Comparison of ENCODE assay signal across 13 mouse cellular contexts in genomic region chr11:88419657-88420366, GRCm38 (mm10).
DNase-seq lines count a peak whose midpoint lies in the region; ATAC-seq and TF ChIP-seq lines count a peak whose summit lies in the region.
"Had no signal": no experiment of that assay in that cellular context is flagged by ENCODE, and none has a peak within 500 bp of the region (broad histone marks: within the 10 kb centered on the region; RNA-seq: fewer than 3 reads in every experiment).

No protein-coding gene starts in this region.

- no peaks in the 10 kb centered on the region for H3K9me3 ChIP-seq in heart, embryonic 16.5 days (replicated peaks; ENCODE audit: control insufficient read depth, low read length)
- no peaks in the 10 kb centered on the region for H3K9me3 ChIP-seq in liver, embryonic 11.5 days (ENCODE audit: control insufficient read depth, low read length)
- H3K9me3 ChIP-seq: intestine, embryonic 15.5 days had no signal

- H3K27me3 ChIP-seq in heart, embryonic 16.5 days (ENCODE audit: control insufficient read depth, insufficient read depth, low read length) = no peaks in the 10 kb centered on the region
- no peaks in the 10 kb centered on the region for H3K27me3 ChIP-seq in liver, embryonic 11.5 days (replicated peaks; ENCODE audit: control insufficient read depth, insufficient read depth, low read length)
- H3K27me3 ChIP-seq: intestine, embryonic 15.5 days; Patski had no signal

- no peak for TF ChIP-seq CTCF in bone marrow, adult 2 months (IDR thresholded peaks at IDR 0.05; ENCODE audit: control insufficient read depth, insufficient read depth, low read length)

- H3K4me3 ChIP-seq in heart, embryonic 16.5 days (ENCODE audit: low read length) = no peak overlapping the region
- H3K4me3 ChIP-seq in bone marrow, adult 2 months (replicated peaks; ENCODE audit: control insufficient read depth, low read depth, low read length) = no peak overlapping the region
- no peak overlapping the region for H3K4me3 ChIP-seq in liver, embryonic 11.5 days (ENCODE audit: low read depth, low read length)
- H3K4me3 ChIP-seq: intestine, embryonic 15.5 days had no signal

- H3K4me2 ChIP-seq in heart, embryonic 16.5 days (ENCODE audit: low read depth, low read length) = no peak overlapping the region; the same call in 1 of the 2 replicates
- H3K4me2 ChIP-seq in liver, embryonic 11.5 days = peak overlapping the region; percentile 39
- H3K4me2 ChIP-seq: intestine, embryonic 15.5 days; lung, embryonic 14.5 days had no signal

- 66% methylated on average over 9 of the region's 9 CpGs for WGBS in heart, embryonic 16.5 days
- WGBS in bone marrow, adult 2 months = 75% methylated on average over 9 of the region's 9 CpGs
- 55% methylated on average over 9 of the region's 9 CpGs for WGBS in liver, embryonic 11.5 days

- no peaks in the 10 kb centered on the region for H3K36me3 ChIP-seq in heart, embryonic 16.5 days (ENCODE audit: control insufficient read depth, insufficient read depth)
- H3K36me3 ChIP-seq in liver, embryonic 11.5 days (ENCODE audit: control insufficient read depth, insufficient read depth, low read length) = no peaks in the 10 kb centered on the region
- H3K36me3 ChIP-seq: intestine, embryonic 15.5 days had no signal

- H3K4me1 ChIP-seq in heart, embryonic 16.5 days (ENCODE audit: control insufficient read depth, insufficient read depth, low read length) = peaks cover 25% of the 10 kb centered on the region
- H3K4me1 ChIP-seq in bone marrow, adult 2 months (ENCODE audit: control insufficient read depth, insufficient read depth, low read length) = no peaks in the 10 kb centered on the region; the same call in 1 of the 2 replicates
- peaks cover 31% of the 10 kb centered on the region for H3K4me1 ChIP-seq in liver, embryonic 11.5 days (replicated peaks; ENCODE audit: control insufficient read depth, insufficient read depth, low read length)

- TF ChIP-seq POLR2A in bone marrow, adult 2 months (IDR thresholded peaks at IDR 0.05; ENCODE audit: borderline replicate concordance, control insufficient read depth, low read depth, low read length) = no peak

- H3K9ac ChIP-seq in heart, embryonic 16.5 days (ENCODE audit: low read length) = no peak overlapping the region
- 0 out of 2 replicates have a peak overlapping the region, but pooled peaks have one; percentile 2 for H3K9ac ChIP-seq in liver, embryonic 11.5 days (ENCODE audit: low read depth, low read length)
- H3K9ac ChIP-seq: intestine, embryonic 15.5 days; lung, embryonic 14.5 days had no signal

- no peak for ATAC-seq in heart, embryonic 16.5 days (replicated peaks; ENCODE audit: extremely low read depth, insufficient read depth, low FRiP score)
- ATAC-seq in common myeloid progenitor, adult 5-6 weeks (replicated peaks; ENCODE audit: low read depth, poor library complexity, severe bottlenecking) = peak; percentile 78; the same call in 1 of the 2 replicates
- ATAC-seq in liver, embryonic 11.5 days (replicated peaks; ENCODE audit: low FRiP score) = peak; percentile 91
- ATAC-seq: Patski had no signal

- H3K27ac ChIP-seq in heart, embryonic 16.5 days (ENCODE audit: low read length) = peak overlapping the region; percentile 85
- peak overlapping the region; percentile 26 for H3K27ac ChIP-seq in bone marrow, adult 2 months (ENCODE audit: control insufficient read depth, insufficient read depth, low read depth, low read length, poor library complexity)
- H3K27ac ChIP-seq in liver, embryonic 11.5 days (ENCODE audit: low read depth, low read length) = peak overlapping the region; percentile 75

- no peak for DNase-seq in heart, adult 11 months
- no peak for DNase-seq in liver, embryonic 11.5 days (ENCODE audit: low spot score)
- DNase-seq in layer of hippocampus, adult 18-20 months (ENCODE audit: low spot score in 2 of 2) = no peak
- DNase-seq in urinary bladder, postnatal 4 days (ENCODE audit: low spot score in 2 of 2) = no peak
- DNase-seq: cerebellum, adult 18-20 months; kidney, postnatal 10 days; lung, embryonic 14.5 days; thymus, postnatal 36 days had no signal

Comparison
In these comparisons a context has a peak if more than half of its experiments do, and no peak if none do; other contexts are left out.
1. H3K27ac ChIP-seq: peak in every context shown above with its lines; median percentile 85 in heart, embryonic 16.5 days; 75 in liver, embryonic 11.5 days; 26 in bone marrow, adult 2 months.